Mouse (Mus musculus) left cerebral cortex, adult 18-20 months (tissue): ENCODE data around the gene H2-DMb2. TPM values are rescaled to one million over a fixed set of nuclear protein-coding genes. Genes with fewer than 3 reads are reported as not detected.

Source experiments
- total RNA-seq, 2 experiments: library from RNA; stranded (reverse); gene quantifications; 2 replicates each; pipeline ENCODE4 v1.2.3; 2021

H2-DMb2 gene
- total RNA-seq, 2 experiments from 2014 or later, result 1.2 to 1.8 TPM

Other genes with a start within 250 kb of the H2-DMb2 start
- gene Platr17, start 238.2 kb upstream of the H2-DMb2 start, total RNA-seq, result under 1 TPM in 1 of 2 experiments, not detected in 1; 0.58 TPM
- gene Daxx, start 233.9 kb upstream of the H2-DMb2 start, total RNA-seq, result 10 to 100 TPM; 27.4 to 34.7 TPM
- 10 to 100 TPM; 42.0 to 53.5 TPM for gene Tapbp, start 227.4 kb upstream of the H2-DMb2 start, total RNA-seq
- gene Zbtb22, start 227.4 kb upstream of the H2-DMb2 start, total RNA-seq, result 10 to 100 TPM; 33.0 to 35.5 TPM
- gene Rgl2, start 213.8 kb upstream of the H2-DMb2 start, total RNA-seq, result 10 to 100 TPM; 62.2 to 63.5 TPM
- 10 to 100 TPM; 92.3 to 94.0 TPM for gene Pfdn6, start 203.0 kb upstream of the H2-DMb2 start, total RNA-seq
- 10 to 100 TPM; 12.5 to 13.8 TPM for gene Wdr46, start 202.6 kb upstream of the H2-DMb2 start, total RNA-seq
- gene B3galt4, start 191.8 kb upstream of the H2-DMb2 start, total RNA-seq, result 1 to 10 TPM; 5.9 to 6.5 TPM
- gene Vps52, start 187.5 kb upstream of the H2-DMb2 start, total RNA-seq, result 10 to 100 TPM; 71.1 to 71.2 TPM
- gene Rps18, start 187.3 kb upstream of the H2-DMb2 start, total RNA-seq, result 100 to 1,000 TPM; 332 to 337 TPM
- gene H2-K1, start 143.0 kb upstream of the H2-DMb2 start, total RNA-seq, result 10 to 100 TPM; 30.9 to 33.6 TPM
- gene Ring1, start 118.6 kb upstream of the H2-DMb2 start, total RNA-seq, result 10 to 100 TPM; 31.6 to 34.6 TPM
- 10 to 100 TPM; 39.3 to 43.2 TPM for gene H2-Ke6, start 115.2 kb upstream of the H2-DMb2 start, total RNA-seq
- gene Slc39a7, start 111.6 kb upstream of the H2-DMb2 start, total RNA-seq, result 100 to 1,000 TPM in 1 of 2 experiments, 10 to 100 TPM in 1; 96.1 to 101 TPM
- 10 to 100 TPM; 80.6 to 84.1 TPM for gene Rxrb, start 111.5 kb upstream of the H2-DMb2 start, total RNA-seq
- gene Col11a2, start 103.9 kb upstream of the H2-DMb2 start, total RNA-seq, result 10 to 100 TPM; 14.5 to 14.6 TPM
- gene H2-Oa, start 51.0 kb upstream of the H2-DMb2 start, total RNA-seq, result not detected
- gene H2-DMa, start 23.8 kb upstream of the H2-DMb2 start, total RNA-seq, result 10 to 100 TPM; 22.3 to 26.5 TPM
- gene Brd2, start 20.7 kb upstream of the H2-DMb2 start, total RNA-seq, result 100 to 1,000 TPM; 177 to 179 TPM
- 1 to 10 TPM; 2.2 to 2.7 TPM for gene H2-DMb1, start 9.8 kb downstream of the H2-DMb2 start, total RNA-seq
- gene Tap1, start 44.2 kb downstream of the H2-DMb2 start, total RNA-seq, result 1 to 10 TPM; 3.1 to 3.2 TPM
- 1 to 10 TPM; 2.6 to 2.8 TPM for gene Psmb9, start 44.5 kb downstream of the H2-DMb2 start, total RNA-seq
- gene Psmb8, start 54.4 kb downstream of the H2-DMb2 start, total RNA-seq, result 1 to 10 TPM; 4.6 to 5.5 TPM
- gene Tap2, start 60.2 kb downstream of the H2-DMb2 start, total RNA-seq, result 10 to 100 TPM; 10.7 to 11.7 TPM
- under 1 TPM; 0.40 to 0.44 TPM for gene H2-Ob, start 95.6 kb downstream of the H2-DMb2 start, total RNA-seq
- gene H2-Ab1, start 114.4 kb downstream of the H2-DMb2 start, total RNA-seq, result 1 to 10 TPM; 3.2 to 5.2 TPM
- gene H2-Aa, start 144.5 kb downstream of the H2-DMb2 start, total RNA-seq, result 1 to 10 TPM; 4.5 to 5.9 TPM
- 1 to 10 TPM; 4.0 to 6.0 TPM for gene H2-Eb1, start 162.6 kb downstream of the H2-DMb2 start, total RNA-seq
- gene H2-Eb2, start 182.4 kb downstream of the H2-DMb2 start, total RNA-seq, result not detected
- gene Btnl2, start 211.5 kb downstream of the H2-DMb2 start, total RNA-seq, result under 1 TPM; 0.63 to 0.68 TPM
- gene Btnl1, start 233.8 kb downstream of the H2-DMb2 start, total RNA-seq, result not detected